Mouse (Mus musculus) layer of hippocampus, adult 2 months (tissue): Measurements from ENCODE around the gene Pphln1. TPM values are rescaled to one million over a fixed set of nuclear protein-coding genes. Genes with fewer than 3 reads are reported as not detected.
A peak's percentile ranks its signal among the peaks of the same experiment; 100 is the strongest.
"Not testable (repeated sequence)": the region's sequence is repeated elsewhere in the genome, so short reads cannot be mapped to it uniquely, and the experiment has no call there.

Experiments
- DNase-seq, 2 experiments: peaks; one replicate each; pipeline ENCODE4 v3.0.0; 2022; ENCODE audit warnings: low spot score in 2 of 2
- H3K27ac ChIP-seq: fragments of 200-600 bp; 2 replicates; pipeline ENCODE4 v1.8.1; 2022
- H3K4me3 ChIP-seq: fragments of 200-600 bp; 2 replicates; pipeline ENCODE4 v1.8.1; 2022; ENCODE audit warnings: mild to moderate bottlenecking
- CTCF ChIP-seq: fragments of 200-600 bp; conservative IDR thresholded peaks from 2 replicates; pipeline ENCODE4 v1.8.1; 2022; ENCODE audit warnings: antibody characterized with exemption, mild to moderate bottlenecking, moderate library complexity
- long read RNA-seq, 2 experiments: library from polyadenylated mRNA; stranded (forward); transcript quantifications; one replicate each; pipeline ENCODE4 v2.0.0; 2021; ENCODE audit warnings: borderline mapping rate in 2 of 2
- total RNA-seq, 2 experiments: library from RNA; stranded (reverse); gene quantifications; 2 replicates each; pipeline ENCODE4 v1.2.3; 2021

The Pphln1 gene
- total RNA-seq: 10 to 100 TPM; 39.2 to 41.3 TPM
- long read RNA-seq, experiment 1, transcript Pphln1-203 (8 exons, 1,154 nt): major isoform, 7 of 15 reads
- long read RNA-seq, experiment 1, partial matches to known transcripts: 3 of 15 reads
- long read RNA-seq, experiment 1, other reads (novel, unspliced or antisense): 5 of 15 reads
- long read RNA-seq, experiment 2, transcript Pphln1-203 (8 exons, 1,154 nt): major isoform, 8 of 21 reads
- long read RNA-seq, experiment 2, partial matches to known transcripts: 0 of 21 reads
- long read RNA-seq, experiment 2, other reads (novel, unspliced or antisense): 13 of 21 reads

DNA sequence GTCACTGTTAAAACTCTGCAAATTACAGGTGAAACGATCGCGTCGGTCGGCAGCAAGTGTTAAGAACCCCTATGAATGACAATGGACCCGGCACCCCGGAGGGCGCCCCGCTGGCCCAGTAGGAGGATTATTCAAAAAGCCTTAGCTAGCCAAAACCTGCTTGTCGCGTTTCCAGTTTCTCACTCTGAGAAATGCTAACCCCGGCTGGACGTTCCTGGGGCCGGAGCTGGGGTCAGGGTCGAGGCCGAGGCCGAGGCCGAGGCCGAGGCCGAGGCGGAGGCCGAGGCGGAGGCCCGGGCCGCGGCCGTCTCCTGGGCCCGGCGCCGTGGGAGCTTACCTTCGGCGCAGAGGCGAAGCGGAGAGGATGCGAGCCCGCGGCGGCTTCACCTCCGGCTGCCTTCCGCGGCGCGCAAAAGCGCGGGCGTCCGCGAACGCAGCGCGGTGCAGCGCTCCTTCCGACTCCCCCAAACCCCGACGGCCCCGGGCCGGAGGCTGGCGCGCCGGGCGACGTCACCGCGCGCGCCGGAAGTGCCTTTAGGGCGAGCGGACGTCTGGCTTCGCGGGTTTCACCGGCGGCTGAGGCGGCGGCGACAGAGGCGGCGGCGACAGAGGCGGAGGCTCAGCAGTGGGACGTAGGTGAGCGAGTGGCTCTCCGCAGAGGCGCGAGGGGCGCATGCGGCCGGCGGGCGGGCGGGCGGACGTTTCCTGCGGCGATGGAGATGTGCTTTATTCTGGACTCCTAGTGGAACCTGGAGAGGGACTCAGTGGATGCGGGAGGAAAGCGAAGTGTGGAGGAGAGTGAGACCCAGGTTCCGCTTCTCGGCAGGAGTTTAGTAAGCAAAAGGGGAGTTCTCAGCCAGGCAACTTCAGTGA is at the start of gene Pphln1, which contains the start of gene Zcrb1:
TSS of gene Pphln1 (plus strand) at position 525 of the 873 bp plus-strand sequence.
TSS of gene Zcrb1 (minus strand) at position 509 of the 873 bp plus-strand sequence.
- TF ChIP-seq CTCF: no peak; the same call in 1 of the 2 replicates
- peak; percentile 77 to 83 for DNase-seq
- Histone ChIP-seq H3K27ac (peak within 1 kb of the TSS; percentile 87), H3K4me3 (peak within 1 kb of the TSS; percentile 61)

- no peak for DNase-seq
- Histone ChIP-seq H3K27ac (no peak overlapping the region), H3K4me3 (no peak overlapping the region)
- no peak for TF ChIP-seq CTCF
Measured at GRCm38 (mm10) chr15:93358346-93359095, 39.6 kb upstream of the Pphln1 start.

DNA sequence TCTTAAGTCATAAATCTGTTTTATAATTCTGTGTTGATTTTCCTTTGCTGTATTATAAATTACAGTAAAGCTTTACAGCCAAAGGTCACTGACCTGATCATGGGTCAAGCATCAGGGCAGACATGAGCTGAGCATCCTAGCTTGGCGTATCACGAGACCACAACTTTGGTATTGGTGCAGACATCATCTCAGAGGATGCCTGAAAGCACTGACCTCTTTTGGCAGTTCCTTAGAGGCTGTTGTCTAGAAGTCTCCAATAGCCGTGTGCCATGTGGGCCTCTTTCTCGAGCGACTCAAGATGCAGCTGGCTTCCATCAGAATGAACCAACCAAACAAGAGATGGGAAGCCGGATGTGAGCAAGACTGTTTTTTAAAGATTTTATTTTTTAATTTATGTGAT is 32.6 kb upstream of the Pphln1 start:
- DNase-seq: no peak
- no peak overlapping the region for H3K27ac ChIP-seq
- H3K4me3 ChIP-seq: no peak overlapping the region
- no peak for TF ChIP-seq CTCF

DNA sequence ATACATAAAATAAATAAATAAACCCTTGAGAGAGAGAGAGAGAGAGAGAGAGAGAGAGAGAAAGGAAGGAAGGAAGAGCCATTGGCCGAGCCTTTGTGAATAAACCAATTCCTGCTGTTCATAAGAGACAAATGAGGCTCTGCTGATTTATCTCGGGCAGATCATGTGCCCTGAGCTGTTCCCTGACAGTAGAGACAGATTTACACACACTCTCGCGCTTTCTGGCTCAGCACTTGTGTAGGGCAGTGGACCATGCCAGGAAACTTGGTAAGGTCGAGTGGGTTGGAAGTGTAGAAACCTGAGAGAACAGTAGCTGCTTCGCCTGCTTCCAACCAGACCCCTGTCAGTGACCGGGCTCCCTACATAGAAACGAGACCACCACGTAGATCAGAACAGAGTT is 29.6 kb upstream of the Pphln1 start:
- Histone ChIP-seq H3K4me3 (no peak overlapping the region), H3K27ac (no peak overlapping the region)
- DNase-seq: no peak
- no peak for TF ChIP-seq CTCF

GRCm38 (mm10) chr15:93371838-93372237 is 26.3 kb upstream of the Pphln1 start:
- TF ChIP-seq CTCF: peak; percentile 74
- Histone ChIP-seq H3K4me3 (no peak overlapping the region), H3K27ac (no peak overlapping the region)
- no peak for DNase-seq

GRCm38 (mm10) chr15:93372525-93373119 is 25.5 kb upstream of the Pphln1 start:
- not testable (repeated sequence) for DNase-seq, H3K27ac ChIP-seq

GRCm38 (mm10) chr15:93375696-93376095 is 22.5 kb upstream of the Pphln1 start:
- H3K27ac ChIP-seq: no peak overlapping the region
- no peak for DNase-seq
- H3K4me3 ChIP-seq: no peak overlapping the region
- no peak for TF ChIP-seq CTCF

More at GRCm38 (mm10) chr15:93372525-93373119, 25.5 kb upstream of the Pphln1 start:
- H3K4me3 ChIP-seq: not testable (repeated sequence)

DNA sequence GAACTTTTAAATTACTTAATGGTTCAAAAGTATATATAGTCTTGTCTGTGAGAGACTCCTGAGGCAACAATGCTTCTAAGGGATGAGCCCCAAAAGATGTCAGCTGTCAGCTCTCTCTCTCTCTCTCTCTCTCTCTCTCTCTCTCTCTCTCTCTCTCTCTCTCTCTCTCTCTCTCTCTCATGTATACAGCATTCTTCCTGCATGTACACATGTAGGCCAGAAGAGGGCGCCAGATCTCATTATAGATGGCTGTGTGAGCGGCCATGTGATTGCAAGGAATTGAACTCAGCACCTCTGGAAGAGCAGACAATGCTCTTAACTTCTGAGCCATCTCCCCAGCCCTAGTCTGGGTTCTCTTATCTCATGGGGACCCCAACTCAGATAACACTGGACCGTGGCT is 19.0 kb upstream of the Pphln1 start:
- H3K4me3 ChIP-seq: no peak overlapping the region
- no peak overlapping the region for H3K27ac ChIP-seq
- peak; percentile 33 for TF ChIP-seq CTCF
- no peak for DNase-seq

GRCm38 (mm10) chr15:93381337-93381736 is 16.8 kb upstream of the Pphln1 start:
- Histone ChIP-seq H3K27ac (no peak overlapping the region), H3K4me3 (no peak overlapping the region)
- TF ChIP-seq CTCF: no peak
- no peak for DNase-seq

DNA sequence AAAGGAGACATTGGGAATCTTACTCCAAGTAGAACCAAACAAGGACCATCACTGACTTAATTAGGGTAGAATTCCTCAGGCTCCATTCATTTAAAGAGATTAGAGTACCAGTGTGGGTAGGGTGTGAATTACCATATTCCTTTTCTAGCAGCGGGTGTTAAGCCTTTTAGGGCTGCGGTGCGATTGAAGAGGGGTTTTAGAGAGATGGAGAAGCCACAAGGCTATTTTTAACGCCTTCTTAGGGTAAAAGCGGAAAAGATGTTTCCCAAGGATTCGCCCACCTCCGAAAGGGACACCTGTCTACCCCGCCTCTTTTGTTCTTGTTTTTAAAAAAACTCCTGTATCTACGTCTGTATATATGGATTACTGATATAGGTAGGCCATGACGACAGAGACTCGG is 881 bp upstream of the Pphln1 start:
- H3K27ac ChIP-seq: no peak overlapping the region
- no peak for DNase-seq
- peak overlapping the region; percentile 61 for H3K4me3 ChIP-seq
- TF ChIP-seq CTCF: no peak

- no peak for DNase-seq
- no peak for TF ChIP-seq CTCF
- Histone ChIP-seq H3K4me3 (peak overlapping the region; percentile 61), H3K27ac (peak overlapping the region; percentile 87)
Measured at GRCm38 (mm10) chr15:93398699-93399540, 770 bp downstream of the Pphln1 start.

DNA sequence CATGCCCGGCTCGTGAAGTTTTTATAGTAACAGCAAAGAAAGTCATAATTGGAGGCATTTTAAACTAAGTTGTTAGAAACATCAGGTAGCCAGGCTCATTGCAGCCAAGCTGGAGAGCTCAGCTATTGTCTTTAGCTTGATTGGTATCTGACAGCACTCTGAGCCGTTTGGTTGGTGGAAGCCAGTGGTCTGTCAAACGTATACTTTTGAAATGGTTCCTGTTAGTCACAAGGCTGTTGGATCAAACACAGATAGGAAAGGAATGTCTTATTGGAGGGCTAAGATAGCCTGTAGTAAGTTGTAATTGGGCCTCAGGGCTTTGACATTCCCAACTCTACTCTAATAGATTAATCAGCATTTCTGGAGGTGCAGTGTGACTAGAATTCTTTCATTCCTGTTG is 3.3 kb downstream of the Pphln1 start:
- DNase-seq: no peak
- TF ChIP-seq CTCF: no peak

More for the DNA sequence above, 3.3 kb downstream of the Pphln1 start:
- Histone ChIP-seq H3K27ac (no peak overlapping the region), H3K4me3 (no peak overlapping the region)
